In the genomic region with DNA sequence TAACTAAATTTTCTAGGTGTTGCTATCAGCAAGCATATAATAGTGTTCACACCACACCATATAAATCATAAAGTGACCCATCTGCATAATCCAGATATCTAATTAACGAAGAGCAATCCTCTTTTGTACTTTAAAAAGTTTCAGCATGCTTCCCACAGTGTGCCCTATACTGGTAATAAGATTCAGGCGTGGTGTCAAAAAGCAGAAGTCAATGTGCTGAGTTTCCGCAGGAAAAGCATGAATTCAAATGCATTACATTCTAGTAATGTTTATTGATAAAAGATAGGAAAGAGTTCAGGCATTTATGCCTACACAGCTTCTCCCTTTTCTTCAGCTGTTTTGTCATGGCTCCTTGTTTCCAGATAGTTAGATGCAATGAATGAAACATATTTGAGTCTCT, we compare ENCODE assay signal across 22 mouse cellular contexts.
"Had no signal": no experiment of that assay in that cellular context is flagged by ENCODE, and none has a peak within 500 bp of the region (broad histone marks: within the 10 kb centered on the region; RNA-seq: fewer than 3 reads in every experiment).

No protein-coding gene starts in this region.

- ATAC-seq: liver, postnatal 0 days; lung, postnatal 0 days; midbrain, embryonic 16.5 days had no signal

- H3K4me3 ChIP-seq: lung, embryonic 15.5 days; midbrain, embryonic 10.5 days; midbrain, embryonic 12.5 days; myocyte; neural tube, embryonic 13.5 days; neural tube, embryonic 15.5 days had no signal

- H3K27ac ChIP-seq: lung, embryonic 15.5 days; macrophage; midbrain, embryonic 10.5 days; midbrain, embryonic 12.5 days; neural tube, embryonic 13.5 days; neural tube, embryonic 15.5 days had no signal

- DNase-seq: liver, postnatal 0 days; lung, adult 2 months; lung, postnatal 14 days; lung, postnatal 36 days; midbrain, embryonic 14.5 days; retina, postnatal 1 day; right cerebral cortex, adult 18-20 months; right cerebral cortex, postnatal 25 days; right cerebral cortex, postnatal 4 days; spleen, adult 18-20 months; thymus, adult 18-20 months; thymus, postnatal 25 days; thymus, postnatal 4 days had no signal
